Mouse (Mus musculus) urinary bladder, postnatal 36 days (tissue): ENCODE data around the gene Mnx1.
"Not testable (repeated sequence)": the region's sequence is repeated elsewhere in the genome, so short reads cannot be mapped to it uniquely, and the experiment has no call there.

ENCODE experiments used
- DNase-seq, 2 experiments: peaks; one replicate each; pipeline ENCODE4 v3.0.0; 2022; ENCODE audit warnings: low spot score in 2 of 2, mixed read lengths in 1 of 2

The Mnx1 gene

GRCm38 (mm10) chr5:29469501-29469900, 8.8 kb downstream of the Mnx1 start:
- no peak for DNase-seq

DNA sequence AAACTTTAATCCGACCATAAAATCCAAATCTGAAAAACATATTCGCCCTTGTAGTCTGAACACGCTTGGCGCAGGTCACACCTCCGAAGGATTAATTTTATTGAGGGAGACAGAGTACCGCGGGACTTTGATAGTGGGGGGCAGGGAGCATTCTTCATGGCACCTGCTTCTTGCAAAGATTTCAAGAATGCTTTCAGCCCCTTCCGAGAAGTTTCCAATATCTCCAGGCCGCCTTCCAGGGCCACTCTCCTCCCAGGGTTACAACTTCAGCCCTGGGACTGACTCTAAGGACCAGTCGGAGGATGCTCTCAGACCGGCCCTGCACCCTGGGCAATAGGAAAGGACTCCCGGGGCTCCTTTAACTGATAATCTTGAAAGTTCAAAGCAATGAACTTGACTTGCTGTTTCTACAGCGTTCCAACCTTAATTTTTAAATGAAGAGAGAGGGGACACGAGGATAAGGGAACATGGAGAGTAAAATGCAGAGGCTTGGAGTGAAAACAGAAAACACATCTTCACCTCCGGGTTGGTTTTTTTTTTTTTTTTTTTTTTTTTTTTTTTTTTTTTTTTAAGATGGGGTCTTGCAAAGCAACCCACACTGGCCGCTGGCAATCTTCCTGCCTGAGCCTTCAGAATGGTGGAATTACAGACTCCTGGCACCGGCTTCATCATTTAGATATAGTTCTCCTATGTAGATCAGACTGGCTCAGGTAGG, 9.8 kb downstream of the Mnx1 start:
- no peak for DNase-seq

GRCm38 (mm10) chr5:29467489-29468350, 10.6 kb downstream of the Mnx1 start:
- no peak for DNase-seq

GRCm38 (mm10) chr5:29462943-29463686, 15.2 kb downstream of the Mnx1 start:
- no peak for DNase-seq

- no peak for DNase-seq
Measured at GRCm38 (mm10) chr5:29456895-29457656, 21.2 kb downstream of the Mnx1 start.

- no peak for DNase-seq
Measured at GRCm38 (mm10) chr5:29452352-29452751, 25.9 kb downstream of the Mnx1 start.

DNA sequence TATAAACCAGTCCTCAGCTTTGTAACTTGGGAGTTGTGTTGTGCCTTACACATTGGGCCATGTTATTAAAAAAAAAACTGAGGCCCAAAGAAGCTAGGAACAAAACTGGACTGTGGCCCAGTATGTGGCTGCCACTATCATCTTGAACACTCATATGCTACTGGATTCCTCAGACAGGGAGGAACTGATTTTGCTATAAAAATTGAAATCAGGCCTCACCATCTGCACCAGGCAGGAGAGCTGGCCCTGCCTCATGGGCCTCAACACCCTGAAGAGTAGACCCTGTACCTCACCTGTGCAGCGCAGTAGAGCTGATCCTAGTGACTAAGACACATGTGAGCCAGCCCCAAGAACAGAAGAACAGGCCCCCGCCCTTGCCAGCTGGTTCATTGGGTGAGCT, 33.0 kb downstream of the Mnx1 start:
- DNase-seq: no peak

- DNase-seq: not testable (repeated sequence)
Measured at GRCm38 (mm10) chr5:29436728-29437127, 41.5 kb downstream of the Mnx1 start.

- no peak for DNase-seq
Measured at GRCm38 (mm10) chr5:29435491-29435890, 42.8 kb downstream of the Mnx1 start.

- DNase-seq: peak; percentile 13 to 32
Measured at GRCm38 (mm10) chr5:29434872-29435358, 43.4 kb downstream of the Mnx1 start.

DNA sequence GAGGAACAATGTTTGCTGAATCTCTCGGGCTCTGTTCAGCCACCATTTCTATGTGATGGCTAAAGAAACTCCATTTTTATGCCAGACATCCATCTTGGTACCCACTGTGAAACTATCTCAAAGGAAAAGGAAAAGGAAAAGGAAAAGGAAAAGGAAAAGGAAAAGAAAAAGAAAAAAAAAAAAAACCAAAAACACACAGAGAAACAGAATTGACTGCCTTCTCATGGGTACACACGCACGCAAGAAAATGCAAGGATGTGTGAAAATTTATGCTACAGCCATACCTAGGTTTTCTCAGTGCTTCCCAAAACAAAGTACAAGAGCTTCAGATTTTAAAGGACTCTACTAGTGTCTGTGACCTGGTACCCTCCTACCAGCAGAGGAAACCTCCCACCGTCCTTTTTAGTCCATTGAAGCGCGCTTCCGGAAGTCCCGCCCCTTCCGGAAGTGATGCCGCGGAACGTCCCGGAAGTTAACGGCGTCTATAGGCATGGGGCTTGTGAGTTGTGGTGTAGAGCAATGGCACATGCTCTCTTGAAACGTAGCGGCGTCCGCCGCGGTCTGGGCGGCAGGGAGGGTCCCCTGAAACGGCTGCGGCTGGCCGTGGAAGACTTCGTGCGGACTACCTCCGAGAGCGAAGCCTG, 43.9 kb downstream of the Mnx1 start, which contains the start of gene Nom1:
TSS of gene Nom1 (plus strand) at position 437 of the 644 bp plus-strand sequence.
- peak; percentile 85 to 89 for DNase-seq

DNA sequence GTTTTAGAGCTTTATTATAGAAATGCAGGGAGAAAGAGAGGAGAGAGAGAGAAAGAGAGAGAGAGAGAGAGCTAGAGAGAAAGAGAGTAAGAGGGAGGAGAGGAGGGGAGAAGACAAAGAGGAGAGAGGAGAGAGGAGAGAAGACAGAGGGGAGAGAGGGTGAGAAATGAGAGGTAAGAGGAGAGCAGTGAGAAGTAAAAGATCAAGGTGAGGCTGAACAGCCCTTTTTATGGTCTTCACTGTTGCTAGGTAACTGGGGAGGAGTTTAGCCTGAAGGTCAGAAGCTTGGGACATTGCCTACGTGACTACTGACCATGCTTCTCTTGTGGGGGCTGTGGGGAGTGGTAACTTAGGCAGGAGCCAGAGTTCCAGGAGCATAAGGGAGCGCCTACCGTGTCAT, 54.9 kb downstream of the Mnx1 start:
- DNase-seq: not testable (repeated sequence)
